Mouse (Mus musculus) cortical plate, adult 2 months (tissue): Measurements from ENCODE around the gene Uxs1. TPM values are rescaled to one million over a fixed set of nuclear protein-coding genes. Genes with fewer than 3 reads are reported as not detected.

Source experiments
- H3K27ac ChIP-seq: fragments of 200-500 bp; 2 replicates; pipeline ENCODE4 v1.5.1; 2012; ENCODE audit warnings: low read length, control low read depth, inconsistent platforms; ENCODE audit not compliant: insufficient read depth
- H3K4me1 ChIP-seq: fragments of 200-500 bp; 2 replicates; pipeline ENCODE4 v1.6.1; 2011; ENCODE audit warnings: low read length; ENCODE audit not compliant: control insufficient read depth, insufficient read depth
- H3K4me3 ChIP-seq: fragments of 200-500 bp; 2 replicates; pipeline ENCODE4 v1.5.1; 2011; ENCODE audit warnings: mild to moderate bottlenecking, low read length, control low read depth; ENCODE audit not compliant: insufficient read depth
- CTCF ChIP-seq: fragments of 200-500 bp; IDR thresholded peaks from 2 replicates; pipeline ENCODE4 v1.5.1; 2011; ENCODE audit warnings: mild to moderate bottlenecking, control low read depth, low read length; ENCODE audit not compliant: insufficient read depth; ENCODE audit errors: extremely low read depth
- POLR2A ChIP-seq: fragments of 200-500 bp; IDR thresholded peaks from 2 replicates; pipeline ENCODE4 v1.6.1; 2011; ENCODE audit warnings: mild to moderate bottlenecking, low read length, control low read depth; ENCODE audit not compliant: insufficient read depth; ENCODE audit errors: extremely low read depth
- polyA plus RNA-seq: library from polyadenylated mRNA; depleted of rRNA; stranded (reverse); fragments of >200 nt; gene quantifications from 2 replicates; pipeline ENCODE4 v1.2.3, GENCODE M21; 2012

Uxs1 gene
- polyA plus RNA-seq, 1 experiment, result 45.2 TPM

DNA sequence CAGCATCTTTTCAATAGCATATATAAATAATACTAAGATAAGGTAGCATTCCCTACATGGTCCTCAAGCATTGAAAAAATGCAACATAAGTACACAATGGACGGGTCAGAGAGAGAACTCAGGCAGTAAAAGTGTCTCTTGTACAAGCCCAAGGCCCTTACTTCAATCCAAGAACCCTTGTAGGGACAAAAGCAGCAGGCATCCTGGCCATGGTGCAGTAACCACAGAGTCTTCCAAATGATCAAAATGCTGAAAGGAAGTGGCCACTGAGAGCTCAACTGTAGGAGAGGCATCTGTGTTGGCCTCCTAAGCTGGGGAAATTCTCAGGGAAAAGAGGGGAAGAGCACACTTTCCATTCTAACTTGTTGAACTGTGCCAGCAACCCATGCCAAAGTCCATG is 2.5 kb upstream of the Uxs1 start:
- no peak for TF ChIP-seq CTCF
- no peak for TF ChIP-seq POLR2A
- H3K4me3 ChIP-seq, result no peak overlapping the region

DNA sequence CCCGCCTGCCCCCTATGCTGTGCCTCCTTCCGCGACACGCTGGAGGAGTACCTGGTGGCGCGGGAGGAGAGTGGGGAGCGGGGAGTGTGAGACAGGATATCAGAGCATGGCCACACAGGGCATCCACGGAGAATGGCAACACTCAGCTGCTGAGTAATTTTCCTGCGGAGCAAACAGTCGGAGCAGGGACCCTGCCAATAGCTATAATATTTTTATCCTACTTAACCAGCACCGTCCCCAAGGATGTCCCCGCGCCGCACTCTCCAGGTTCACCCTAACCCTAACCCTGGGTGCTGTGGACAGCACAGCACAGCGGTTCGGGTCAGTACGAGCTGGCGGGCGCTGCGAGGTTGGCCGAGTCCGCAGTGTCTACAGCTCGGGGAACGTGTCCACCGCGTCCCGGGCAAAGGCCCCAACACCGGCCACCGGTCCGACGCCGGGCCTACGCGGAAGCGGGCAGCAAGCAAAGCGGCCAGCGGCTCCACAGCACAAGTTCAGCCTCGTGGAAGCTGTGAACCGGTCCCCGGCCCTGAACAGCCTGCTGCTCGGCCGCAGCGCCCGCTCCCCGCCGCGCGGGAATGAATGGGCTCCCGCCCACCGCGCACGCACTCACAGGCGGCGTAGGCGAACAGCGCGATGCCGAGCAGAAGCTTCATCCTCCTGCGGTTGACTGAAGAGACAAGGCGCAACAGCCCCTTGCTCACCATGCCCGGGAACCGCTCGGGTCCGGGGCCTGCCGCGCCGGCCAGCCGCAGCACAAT is 418 bp downstream of the Uxs1 start:
- no peak for TF ChIP-seq POLR2A
- TF ChIP-seq CTCF, result no peak
- peak overlapping the region; percentile 55 for H3K27ac ChIP-seq
- H3K4me1 ChIP-seq, result peaks cover 1% of the 10 kb centered on the region; the same call in 1 of the 2 replicates

More for the DNA sequence above, 2.5 kb upstream of the Uxs1 start:
- no peaks in the 10 kb centered on the region for H3K4me1 ChIP-seq
- H3K27ac ChIP-seq, result no peak overlapping the region

DNA sequence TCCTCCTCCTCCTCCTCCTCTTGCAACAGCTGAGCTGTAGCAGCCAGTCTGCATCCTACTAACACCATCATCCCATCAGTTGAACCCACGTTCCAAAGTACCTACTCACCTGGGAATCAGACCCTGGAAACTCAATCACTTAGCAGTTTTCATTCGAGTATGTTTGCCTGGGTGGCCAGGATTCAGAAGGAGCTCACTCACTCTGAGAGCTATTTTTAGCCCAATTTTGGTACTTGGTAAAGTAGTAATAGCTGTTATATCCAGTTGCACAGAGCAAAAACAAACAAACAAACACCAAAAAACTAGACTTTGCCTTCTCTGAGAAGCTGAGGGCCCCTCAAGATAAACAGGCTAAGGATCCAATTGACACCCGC is 985 bp downstream of the Uxs1 start:
- TF ChIP-seq POLR2A (no peak), CTCF (no peak)
- Histone ChIP-seq H3K4me1 (peaks cover 1% of the 10 kb centered on the region; the same call in 1 of the 2 replicates), H3K27ac (peak overlapping the region; percentile 55; the same call in 1 of the 2 replicates)

More for the DNA sequence above, 418 bp downstream of the Uxs1 start:
- peak overlapping the region; percentile 76 for H3K4me3 ChIP-seq

DNA sequence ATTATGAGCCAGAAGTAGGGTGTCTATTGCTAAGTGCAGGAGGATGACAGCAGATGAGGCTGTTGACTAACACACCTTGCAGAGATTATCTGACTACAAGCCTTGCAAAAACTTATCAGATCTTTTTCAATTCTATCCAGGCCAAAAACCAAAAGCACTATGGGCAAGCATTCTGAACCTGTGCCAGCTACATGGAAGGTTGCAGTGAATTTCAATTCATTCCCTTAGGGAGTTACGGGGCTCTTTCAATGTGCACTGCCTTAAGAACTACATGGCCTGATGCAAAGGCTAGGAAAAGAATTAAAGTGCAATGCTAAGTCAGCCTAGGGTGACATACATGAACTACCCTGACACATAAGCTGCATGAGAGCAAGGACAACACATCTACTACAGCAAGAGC is 4.2 kb downstream of the Uxs1 start:
- no peak overlapping the region for H3K27ac ChIP-seq
- no peak overlapping the region for H3K4me3 ChIP-seq
- H3K4me1 ChIP-seq, result peaks cover 7% of the 10 kb centered on the region
- TF ChIP-seq CTCF (no peak), POLR2A (no peak)

More for the DNA sequence above, 985 bp downstream of the Uxs1 start:
- H3K4me3 ChIP-seq, result peak overlapping the region; percentile 76

DNA sequence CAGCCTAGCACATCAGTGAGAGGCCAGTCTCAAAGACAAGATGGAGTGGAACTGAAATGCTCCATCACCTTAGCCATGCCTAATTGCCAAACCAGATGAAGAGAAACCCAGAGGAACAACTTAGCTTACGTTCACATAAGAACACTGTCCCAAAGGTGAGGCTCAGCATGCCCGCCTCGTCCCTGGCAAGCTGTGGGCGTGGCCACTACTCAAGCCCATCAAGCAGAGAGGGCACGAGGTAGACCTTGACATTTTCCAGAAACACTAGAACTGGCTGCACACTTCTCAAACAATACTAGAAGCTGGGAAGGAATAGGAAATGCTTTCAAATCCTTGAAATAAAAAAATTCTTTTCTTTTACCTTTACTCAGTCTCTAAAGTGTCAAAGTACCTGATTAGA is 5.0 kb downstream of the Uxs1 start:
- Histone ChIP-seq H3K4me3 (no peak overlapping the region), H3K4me1 (peaks cover 10% of the 10 kb centered on the region), H3K27ac (no peak overlapping the region)
- TF ChIP-seq POLR2A (no peak), CTCF (no peak)

DNA sequence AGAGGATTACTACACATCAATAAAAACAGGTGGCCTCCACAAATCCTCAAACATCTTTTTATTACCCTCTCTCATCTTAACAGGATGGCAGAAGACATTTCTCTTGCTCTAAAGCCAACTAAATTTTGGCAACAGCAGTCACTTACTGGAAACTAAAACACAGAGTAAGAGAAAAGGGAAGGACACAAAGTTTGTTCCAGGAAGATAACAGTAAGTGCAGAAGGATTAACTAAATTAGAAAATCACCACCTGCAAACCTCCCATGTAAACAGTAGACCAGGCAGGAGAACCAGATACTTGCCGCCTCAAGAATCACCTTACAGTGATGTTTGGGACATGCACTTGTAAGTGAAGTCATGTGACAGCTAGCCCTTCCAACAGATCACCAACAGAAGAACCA is 5.8 kb downstream of the Uxs1 start:
- Histone ChIP-seq H3K27ac (no peak overlapping the region), H3K4me1 (peaks cover 10% of the 10 kb centered on the region), H3K4me3 (no peak overlapping the region)
- TF ChIP-seq CTCF, result no peak
- no peak for TF ChIP-seq POLR2A

DNA sequence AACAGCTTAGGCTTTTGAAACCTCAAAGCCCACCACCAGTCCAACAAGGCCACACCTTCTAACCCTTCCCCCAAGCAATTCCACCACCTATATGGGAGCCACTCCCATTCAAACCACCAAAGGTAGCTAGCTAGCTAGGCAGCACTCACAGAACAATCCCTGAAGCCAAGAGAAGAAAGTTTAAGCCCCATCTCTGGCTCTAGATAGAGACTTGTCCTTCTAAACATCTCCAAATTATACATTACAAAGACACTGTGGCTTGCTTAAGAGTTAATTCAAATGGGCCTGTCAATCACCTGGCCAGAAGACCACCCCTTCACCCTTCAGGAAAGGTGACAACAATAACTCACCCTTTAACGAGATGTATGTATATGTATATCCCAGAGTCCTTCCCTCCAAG is 7.0 kb downstream of the Uxs1 start:
- Histone ChIP-seq H3K27ac (no peak overlapping the region), H3K4me3 (no peak overlapping the region), H3K4me1 (peaks cover 10% of the 10 kb centered on the region)
- TF ChIP-seq CTCF (no peak), POLR2A (no peak)

DNA sequence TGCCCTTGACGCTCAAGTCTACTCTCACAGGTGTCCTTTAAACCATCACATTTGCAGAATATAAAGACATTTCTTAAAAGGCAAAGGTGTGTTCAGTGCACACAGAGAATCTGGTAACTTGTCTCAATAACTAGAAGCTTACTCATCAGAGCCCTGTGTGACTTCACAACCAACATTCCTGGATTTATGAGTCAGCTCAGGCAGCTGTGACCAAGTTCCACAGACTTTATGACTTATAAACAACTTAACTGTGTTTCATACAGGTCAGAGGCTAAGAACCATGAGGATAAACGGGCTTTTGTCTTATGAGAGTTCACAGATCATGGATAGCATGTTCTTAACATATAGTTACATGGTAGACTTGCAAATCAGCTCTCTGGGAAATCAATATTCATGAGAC is 8.5 kb downstream of the Uxs1 start:
- H3K4me1 ChIP-seq, result peaks cover 10% of the 10 kb centered on the region
- H3K4me3 ChIP-seq, result no peak overlapping the region
- no peak for TF ChIP-seq CTCF
- no peak for TF ChIP-seq POLR2A
- peak overlapping the region; percentile 69 for H3K27ac ChIP-seq

DNA sequence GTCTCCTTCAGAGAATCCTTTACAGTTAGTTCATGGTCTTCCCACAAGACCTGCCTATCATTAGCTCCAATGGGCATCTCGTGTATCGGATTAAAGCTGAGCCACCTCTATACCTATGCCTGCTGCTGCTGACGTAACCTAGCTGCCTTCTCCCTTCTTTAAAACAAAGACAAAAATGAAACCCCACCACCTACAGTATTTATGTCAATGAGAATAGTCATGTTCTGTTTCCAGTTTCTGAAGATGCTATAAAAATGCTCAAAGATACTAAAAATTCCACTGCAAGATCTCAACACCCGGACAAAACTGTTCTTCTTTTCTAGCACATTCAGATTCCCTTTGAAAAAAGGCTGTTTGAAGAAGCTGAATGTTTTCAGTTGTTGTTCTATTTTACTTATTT is 9.2 kb downstream of the Uxs1 start:
- Histone ChIP-seq H3K4me1 (peaks cover 10% of the 10 kb centered on the region), H3K4me3 (no peak overlapping the region), H3K27ac (no peak overlapping the region)
- TF ChIP-seq CTCF (no peak), POLR2A (no peak)

DNA sequence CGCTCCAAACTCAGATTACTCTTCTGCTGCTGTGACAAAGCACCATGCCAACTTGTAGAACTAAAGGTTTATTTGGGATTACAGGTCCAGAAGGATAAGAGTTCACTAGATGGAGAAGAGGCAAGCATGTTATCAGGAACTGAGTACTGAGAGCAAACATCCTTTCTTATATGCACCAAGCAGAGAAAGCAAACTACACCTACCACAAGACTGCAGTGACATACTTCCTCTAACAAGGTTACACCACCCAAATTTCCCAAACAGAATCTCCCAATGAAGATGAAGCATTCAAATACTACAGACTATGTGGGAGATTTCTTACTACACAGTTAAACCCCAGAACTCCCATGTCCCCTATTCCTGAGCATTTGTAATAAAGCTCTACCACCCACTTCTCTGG is 15.8 kb downstream of the Uxs1 start:
- no peak overlapping the region for H3K4me3 ChIP-seq
- H3K4me1 ChIP-seq, result no peaks in the 10 kb centered on the region
- TF ChIP-seq POLR2A (no peak), CTCF (no peak)
- no peak overlapping the region for H3K27ac ChIP-seq

DNA sequence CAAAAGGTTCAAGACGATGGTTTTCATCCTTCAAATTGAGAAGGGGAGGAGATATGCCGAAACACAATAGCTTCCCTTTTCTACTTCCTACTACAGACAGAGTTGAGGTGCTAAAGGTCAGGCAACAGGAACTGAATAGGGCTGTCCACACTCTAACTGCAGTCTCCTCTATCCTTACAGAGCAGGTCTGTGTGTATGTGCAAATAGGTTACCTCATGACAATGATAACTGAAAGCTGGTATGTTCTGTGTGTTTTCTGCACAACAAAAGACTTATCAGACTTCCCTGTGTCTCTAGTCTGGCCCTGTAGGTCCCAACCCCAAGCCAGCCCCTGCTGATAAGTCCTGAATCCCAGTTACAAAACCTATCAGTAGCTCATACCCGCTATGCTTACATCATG is 16.5 kb downstream of the Uxs1 start:
- TF ChIP-seq POLR2A (no peak), CTCF (no peak)
- no peak overlapping the region for H3K4me3 ChIP-seq
- H3K27ac ChIP-seq, result no peak overlapping the region
- no peaks in the 10 kb centered on the region for H3K4me1 ChIP-seq
